Mouse (Mus musculus) kidney, adult 8-10 months (tissue): Measurements from ENCODE around the gene Scgb2b19.
"Not testable (repeated sequence)": the region's sequence is repeated elsewhere in the genome, so short reads cannot be mapped to it uniquely, and the experiment has no call there.

ENCODE experiments used
- DNase-seq, 2 experiments: peaks; one replicate each; pipeline ENCODE4 v3.0.0; 2022

Scgb2b19 gene

DNA sequence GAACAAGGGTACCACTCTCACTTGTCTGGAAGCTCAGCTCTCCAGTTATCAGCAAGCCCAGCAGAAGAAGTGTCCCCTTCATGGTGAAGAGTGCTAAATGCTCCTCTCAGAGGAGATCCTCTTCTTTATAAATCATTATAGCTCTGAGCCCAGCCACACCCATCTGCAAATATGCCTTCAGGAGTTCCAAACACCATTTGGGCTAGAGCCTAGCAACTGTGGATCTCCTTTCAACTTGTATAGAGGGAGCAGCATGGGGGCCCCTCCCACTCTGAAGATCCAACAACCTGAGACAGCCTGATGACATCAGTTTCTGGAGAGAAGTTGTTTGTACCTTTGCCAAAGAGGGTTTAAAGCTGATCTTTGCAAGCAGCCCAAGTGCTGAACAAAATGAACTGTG, at the start of gene Scgb2b19:
TSS of gene Scgb2b19 (minus strand) at position 101 of the 400 bp plus-strand sequence.
- DNase-seq, result not testable (repeated sequence)

DNA sequence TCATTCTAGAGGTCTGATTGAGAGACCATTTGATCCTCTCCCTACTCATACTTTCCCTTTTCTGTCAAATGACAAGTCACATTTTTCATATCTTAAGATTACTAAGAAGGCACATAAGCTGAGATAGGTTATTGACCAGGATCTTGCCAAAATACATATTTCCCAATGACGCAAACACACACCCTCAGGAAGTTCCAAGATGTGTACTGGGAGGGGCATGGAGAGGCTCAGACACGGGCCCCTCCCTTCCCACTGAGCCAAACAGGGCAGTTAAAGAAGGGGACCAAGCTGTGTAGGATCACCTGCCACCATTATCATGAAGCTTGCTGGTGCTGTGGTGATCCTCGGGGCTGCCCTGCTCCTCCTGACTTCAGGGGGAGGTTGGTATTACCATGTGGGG, 6.9 kb upstream of the Scgb2b19 start, which contains the start of gene Scgb1b19:
TSS of gene Scgb1b19 (plus strand) at position 301 of the 400 bp plus-strand sequence.
- DNase-seq, result not testable (repeated sequence)
